Mouse (Mus musculus) lung, embryonic 15.5 days (tissue): ENCODE measurements around the gene Fzd4. TPM values are rescaled to one million over a fixed set of nuclear protein-coding genes. Genes with fewer than 3 reads are reported as not detected.

Experiments
- ATAC-seq: fragments of 200-750 bp; cut with Nextera tagmentation; 2 replicates; pipeline ENCODE4 v1.8.0; 2017; ENCODE audit warnings: moderate number of reproducible peaks, borderline replicate concordance; ENCODE audit not compliant: low FRiP score, low TSS enrichment; ENCODE audit errors: extremely low read depth
- H3K27ac ChIP-seq: fragments of 300-500 bp; sonication (generic); 2 replicates; pipeline ENCODE4 v1.5.1; 2015; ENCODE audit warnings: moderate library complexity, mild to moderate bottlenecking, inconsistent platforms
- H3K27me3 ChIP-seq: fragments of 300-500 bp; sonication (generic); 2 replicates; pipeline ENCODE4 v1.6.1; 2015; ENCODE audit warnings: inconsistent platforms
- H3K36me3 ChIP-seq: fragments of 300-500 bp; sonication (generic); 2 replicates; pipeline ENCODE4 v1.6.1; 2015; ENCODE audit warnings: inconsistent platforms
- H3K4me1 ChIP-seq: fragments of 300-500 bp; sonication (generic); 2 replicates; pipeline ENCODE4 v1.6.1; 2015; ENCODE audit warnings: inconsistent platforms
- H3K4me2 ChIP-seq: fragments of 300-500 bp; sonication (generic); 2 replicates; pipeline ENCODE4 v1.6.1; 2015; ENCODE audit warnings: inconsistent platforms, mild to moderate bottlenecking, moderate library complexity
- H3K4me3 ChIP-seq: fragments of 300-500 bp; sonication (generic); 2 replicates; pipeline ENCODE4 v1.5.1; 2015; ENCODE audit warnings: mild to moderate bottlenecking, inconsistent platforms
- H3K9ac ChIP-seq: fragments of 300-500 bp; sonication (generic); 2 replicates; pipeline ENCODE4 v1.6.1; 2015; ENCODE audit warnings: inconsistent platforms
- H3K9me3 ChIP-seq: fragments of 300-500 bp; sonication (generic); 2 replicates; pipeline ENCODE4 v1.6.1; 2016; ENCODE audit warnings: inconsistent platforms
- WGBS: fragments of 180-500 bp; shearing (Covaris S2); methylation state at CpG from one replicate; pipeline ENCODE4 v1.1.7; 2015; 5-methylcytosine and 5-hydroxymethylcytosine counted together
- polyA plus RNA-seq: library from polyadenylated mRNA; unstranded; fragments of >200 nt; fragmentation: Nextera tagmentation; extraction: Ambion mirVana; gene quantifications from 2 replicates; pipeline ENCODE4 v1.2.1, GENCODE M21; 2015

Gene Fzd4
- polyA plus RNA-seq, 1 experiment from 2014 or later: 13.1 TPM

DNA sequence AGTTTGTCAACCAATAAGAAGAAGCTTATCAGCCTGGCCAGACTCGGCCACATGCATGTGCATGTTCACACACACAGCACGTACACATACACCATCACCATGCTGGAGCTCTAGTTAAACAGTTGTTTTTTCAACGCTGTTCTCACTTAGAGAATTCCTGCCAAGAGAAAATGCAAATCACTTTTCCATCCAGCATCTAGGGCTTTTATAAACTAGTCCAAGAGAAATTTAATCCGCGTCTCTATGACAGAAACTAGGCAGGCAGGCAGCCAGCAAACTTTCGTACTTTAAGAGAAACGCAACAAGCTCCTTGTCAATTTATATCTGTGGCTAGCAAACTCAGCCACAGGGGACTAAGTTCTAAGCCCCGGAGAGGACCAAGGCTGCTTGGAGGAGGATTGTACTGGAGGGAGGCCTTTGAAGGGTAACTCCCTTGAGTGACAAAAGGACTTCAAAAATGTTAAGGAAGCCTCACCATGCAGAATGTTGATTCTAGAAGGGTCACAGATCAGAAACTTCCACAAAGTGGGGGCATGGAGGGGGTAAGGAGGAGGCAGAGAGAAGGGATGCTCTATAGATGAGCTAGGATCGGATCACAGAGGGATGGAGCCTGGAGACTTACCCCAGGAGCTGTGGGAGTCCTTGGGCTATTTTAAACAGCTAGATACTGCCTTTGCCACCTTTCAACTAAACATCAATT is 29.2 kb downstream of the Fzd4 start:
- Histone ChIP-seq H3K9me3 (no peaks in the 10 kb centered on the region), H3K4me2 (no peak overlapping the region), H3K27me3 (no peaks in the 10 kb centered on the region), H3K4me3 (no peak overlapping the region), H3K9ac (no peak overlapping the region), H3K36me3 (no peaks in the 10 kb centered on the region), H3K4me1 (peaks cover 11% of the 10 kb centered on the region), H3K27ac (peak overlapping the region; percentile 20; the same call in 1 of the 2 replicates)
- ATAC-seq: peak; percentile 49; the same call in 1 of the 2 replicates
- WGBS: 50% methylated on average over 9 of the region's 9 CpGs

DNA sequence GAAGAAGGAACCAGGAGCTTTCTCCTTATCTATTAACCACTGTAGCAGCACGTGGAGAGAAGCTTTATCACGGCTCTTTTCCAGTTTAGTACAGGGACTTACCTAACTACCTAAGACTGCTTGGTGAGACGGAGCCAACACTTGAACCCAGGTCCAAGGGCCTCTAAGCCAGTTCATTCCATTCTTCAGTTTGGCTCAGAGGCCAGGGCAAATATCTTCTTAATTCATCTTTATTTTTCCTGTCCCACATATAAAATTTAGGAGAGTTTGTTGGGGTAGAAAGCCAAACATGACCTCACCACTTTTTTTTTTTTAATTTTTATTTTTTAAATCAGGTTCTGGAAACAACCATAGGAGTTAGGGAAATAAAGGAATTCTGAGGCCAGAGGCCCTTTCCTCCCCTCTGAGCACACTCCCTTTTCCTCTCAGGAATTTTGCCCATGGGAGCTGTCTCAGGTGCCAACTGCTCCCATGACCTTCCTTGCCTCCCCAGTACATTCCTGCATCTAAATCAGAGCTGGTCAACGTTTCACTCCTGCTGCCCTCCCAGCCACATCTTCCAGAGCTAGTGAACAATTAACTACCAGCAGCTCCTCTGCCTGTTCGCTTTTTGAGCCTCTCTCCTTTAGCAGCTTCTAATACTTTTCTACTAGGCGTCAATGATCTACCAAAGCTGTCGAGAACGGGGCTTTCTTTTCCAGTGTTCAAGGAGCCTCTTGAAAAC is 29.9 kb downstream of the Fzd4 start:
- peaks cover 11% of the 10 kb centered on the region for H3K4me1 ChIP-seq
- no peak overlapping the region for H3K9ac ChIP-seq
- 32% methylated on average over 8 of the region's 8 CpGs for WGBS
- no peak overlapping the region for H3K4me2 ChIP-seq
- ATAC-seq: no peak
- no peaks in the 10 kb centered on the region for H3K27me3 ChIP-seq
- H3K4me3 ChIP-seq: no peak overlapping the region
- peak overlapping the region; percentile 5; the same call in 1 of the 2 replicates for H3K27ac ChIP-seq
- no peaks in the 10 kb centered on the region for H3K36me3 ChIP-seq
- H3K9me3 ChIP-seq: no peaks in the 10 kb centered on the region

DNA sequence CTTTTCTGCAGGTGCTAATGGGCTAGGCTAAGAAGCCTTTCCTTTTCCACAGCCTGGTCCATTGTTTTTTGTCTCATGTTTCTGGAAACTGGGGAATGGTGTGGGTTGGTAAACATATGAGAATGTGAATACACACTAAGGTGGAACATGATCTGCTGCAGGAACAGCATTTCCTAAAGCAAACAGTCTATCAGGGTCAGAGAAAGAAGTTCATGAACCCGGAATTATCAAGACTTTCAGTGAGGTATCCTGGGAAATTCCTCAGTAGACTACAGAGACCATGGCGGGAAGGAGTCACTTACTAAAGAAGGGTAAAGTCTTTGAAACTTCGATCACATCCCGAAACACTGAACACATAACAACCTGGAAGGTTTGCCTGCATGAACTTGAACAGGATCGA is 32.2 kb downstream of the Fzd4 start:
- 69% methylated on average over 5 of the region's 5 CpGs for WGBS
- Histone ChIP-seq H3K27ac (no peak overlapping the region; the same call in 1 of the 2 replicates), H3K4me2 (no peak overlapping the region), H3K4me1 (peaks cover 11% of the 10 kb centered on the region), H3K36me3 (no peaks in the 10 kb centered on the region), H3K27me3 (no peaks in the 10 kb centered on the region), H3K9ac (no peak overlapping the region), H3K4me3 (no peak overlapping the region), H3K9me3 (no peaks in the 10 kb centered on the region)
- ATAC-seq: no peak

DNA sequence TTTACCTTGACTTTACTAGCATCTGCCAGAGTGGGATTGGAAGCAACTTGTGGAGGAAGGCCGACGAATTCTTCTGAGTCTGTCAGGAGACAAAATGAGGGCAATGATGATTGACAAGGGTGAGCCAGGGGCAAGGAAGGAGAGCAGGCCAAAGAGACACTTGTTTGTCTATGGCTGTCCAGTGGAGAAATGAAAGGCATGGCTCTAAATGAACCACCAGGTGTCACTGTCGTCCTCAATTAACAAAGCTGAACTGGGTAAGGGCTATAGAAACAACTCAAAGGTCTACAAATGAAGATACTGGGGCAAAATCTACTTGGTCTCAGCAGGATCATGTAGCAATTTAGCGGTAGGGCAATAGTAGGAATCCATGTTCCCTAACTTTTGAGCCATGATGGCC is 33.4 kb downstream of the Fzd4 start:
- Histone ChIP-seq H3K27me3 (no peaks in the 10 kb centered on the region), H3K4me1 (peaks cover 11% of the 10 kb centered on the region), H3K4me3 (no peak overlapping the region), H3K27ac (no peak overlapping the region), H3K9ac (no peak overlapping the region), H3K9me3 (no peaks in the 10 kb centered on the region), H3K36me3 (no peaks in the 10 kb centered on the region), H3K4me2 (no peak overlapping the region)
- ATAC-seq: no peak
- 37% methylated on average over 4 of the region's 4 CpGs for WGBS

DNA sequence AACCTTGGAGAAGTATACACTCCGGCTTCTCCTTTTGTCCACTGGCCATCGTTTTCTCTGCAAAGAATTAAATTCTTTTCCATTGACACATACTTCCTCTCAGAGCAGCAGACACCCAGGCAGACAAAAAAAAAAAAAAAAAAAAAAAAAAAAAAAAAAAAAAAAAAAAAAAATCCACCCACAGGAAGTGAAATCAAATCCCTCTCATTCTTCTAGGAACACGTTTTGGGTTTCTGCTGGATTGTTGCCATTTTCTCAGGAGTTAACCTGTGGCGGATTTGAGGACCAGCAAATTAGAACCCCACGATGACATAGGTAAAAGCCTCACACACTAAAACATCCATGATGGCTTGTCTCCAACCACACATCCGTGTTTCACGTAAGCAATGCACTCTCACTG is 37.1 kb downstream of the Fzd4 start:
- no peak for ATAC-seq
- H3K36me3 ChIP-seq: no peaks in the 10 kb centered on the region
- no peaks in the 10 kb centered on the region for H3K9me3 ChIP-seq
- no peak overlapping the region for H3K9ac ChIP-seq
- no peaks in the 10 kb centered on the region for H3K4me1 ChIP-seq
- no peaks in the 10 kb centered on the region for H3K27me3 ChIP-seq
- H3K4me3 ChIP-seq: no peak overlapping the region
- no peak overlapping the region for H3K27ac ChIP-seq
- H3K4me2 ChIP-seq: no peak overlapping the region
- 55% methylated on average over 7 of the region's 7 CpGs for WGBS

DNA sequence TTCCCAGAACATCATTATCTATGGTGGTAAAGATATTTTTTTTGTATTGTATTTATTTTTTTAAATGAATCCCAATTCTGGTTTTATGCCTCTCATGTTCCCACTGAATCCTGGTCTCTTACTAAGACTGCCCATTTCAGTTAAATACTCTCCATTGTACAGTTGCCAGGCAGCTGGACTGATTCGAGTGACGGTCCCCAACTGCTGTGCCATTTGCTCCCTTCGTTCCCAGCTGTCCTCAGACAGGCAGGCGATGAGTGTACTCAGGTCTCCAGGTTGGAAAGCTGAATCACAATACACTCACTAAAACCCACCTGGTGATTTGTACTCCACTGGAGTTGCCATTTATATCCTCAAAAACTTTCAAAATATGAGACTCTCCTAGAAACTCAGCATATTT is 38.1 kb downstream of the Fzd4 start:
- H3K4me3 ChIP-seq: no peak overlapping the region
- no peaks in the 10 kb centered on the region for H3K27me3 ChIP-seq
- no peak overlapping the region for H3K27ac ChIP-seq
- H3K4me1 ChIP-seq: no peaks in the 10 kb centered on the region
- H3K9ac ChIP-seq: no peak overlapping the region
- no peak for ATAC-seq
- no peak overlapping the region for H3K4me2 ChIP-seq
- 56% methylated on average over 4 of the region's 4 CpGs for WGBS
- no peaks in the 10 kb centered on the region for H3K9me3 ChIP-seq
- no peaks in the 10 kb centered on the region for H3K36me3 ChIP-seq

DNA sequence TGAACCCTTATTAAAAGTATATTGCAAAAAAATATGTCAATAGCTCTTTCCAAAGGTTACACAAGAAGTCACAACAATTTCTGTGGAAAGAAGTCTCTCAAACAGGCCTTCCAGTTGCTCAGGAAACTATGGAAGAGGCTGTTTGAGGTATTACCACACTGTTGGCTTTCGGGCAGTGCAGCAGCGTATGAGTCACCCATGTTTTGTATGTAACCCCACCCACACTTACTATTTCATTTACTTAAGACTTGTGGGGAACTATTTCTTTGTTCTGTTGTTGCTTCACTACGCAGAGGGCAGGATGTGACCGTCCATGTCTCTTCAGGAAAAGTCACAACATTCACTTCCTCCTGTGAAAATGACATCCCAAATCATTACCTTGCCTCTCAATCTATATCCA is 41.0 kb downstream of the Fzd4 start:
- WGBS: 66% methylated on average over 4 of the region's 4 CpGs
- Histone ChIP-seq H3K9me3 (no peaks in the 10 kb centered on the region), H3K9ac (no peak overlapping the region), H3K4me3 (no peak overlapping the region), H3K4me2 (no peak overlapping the region), H3K27me3 (no peaks in the 10 kb centered on the region), H3K27ac (no peak overlapping the region), H3K36me3 (no peaks in the 10 kb centered on the region), H3K4me1 (no peaks in the 10 kb centered on the region)
- no peak for ATAC-seq

DNA sequence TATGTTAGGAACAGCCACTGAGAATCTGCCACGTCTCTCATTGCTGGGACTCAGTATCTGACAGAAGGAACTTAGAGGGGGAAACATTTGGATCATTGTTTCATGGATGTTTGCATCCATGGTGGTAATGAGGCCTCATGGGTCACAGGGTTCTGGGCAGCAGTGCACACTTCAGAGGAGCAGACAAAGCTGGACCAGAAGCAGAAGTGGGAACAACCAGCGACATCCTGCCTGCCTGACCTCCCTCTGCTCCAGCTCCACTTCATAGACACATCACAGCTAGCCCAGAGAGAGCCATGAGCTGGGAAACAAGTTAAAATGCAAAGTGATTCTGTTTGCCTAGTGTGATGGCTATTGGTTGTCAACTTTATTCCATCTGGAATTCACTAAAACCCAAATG is 46.2 kb downstream of the Fzd4 start:
- Histone ChIP-seq H3K4me2 (no peak overlapping the region), H3K4me3 (no peak overlapping the region), H3K4me1 (no peaks in the 10 kb centered on the region), H3K27ac (no peak overlapping the region), H3K36me3 (no peaks in the 10 kb centered on the region), H3K27me3 (no peaks in the 10 kb centered on the region), H3K9me3 (no peaks in the 10 kb centered on the region), H3K9ac (no peak overlapping the region)
- 56% methylated on average over 2 of the region's 2 CpGs for WGBS
- no peak for ATAC-seq

DNA sequence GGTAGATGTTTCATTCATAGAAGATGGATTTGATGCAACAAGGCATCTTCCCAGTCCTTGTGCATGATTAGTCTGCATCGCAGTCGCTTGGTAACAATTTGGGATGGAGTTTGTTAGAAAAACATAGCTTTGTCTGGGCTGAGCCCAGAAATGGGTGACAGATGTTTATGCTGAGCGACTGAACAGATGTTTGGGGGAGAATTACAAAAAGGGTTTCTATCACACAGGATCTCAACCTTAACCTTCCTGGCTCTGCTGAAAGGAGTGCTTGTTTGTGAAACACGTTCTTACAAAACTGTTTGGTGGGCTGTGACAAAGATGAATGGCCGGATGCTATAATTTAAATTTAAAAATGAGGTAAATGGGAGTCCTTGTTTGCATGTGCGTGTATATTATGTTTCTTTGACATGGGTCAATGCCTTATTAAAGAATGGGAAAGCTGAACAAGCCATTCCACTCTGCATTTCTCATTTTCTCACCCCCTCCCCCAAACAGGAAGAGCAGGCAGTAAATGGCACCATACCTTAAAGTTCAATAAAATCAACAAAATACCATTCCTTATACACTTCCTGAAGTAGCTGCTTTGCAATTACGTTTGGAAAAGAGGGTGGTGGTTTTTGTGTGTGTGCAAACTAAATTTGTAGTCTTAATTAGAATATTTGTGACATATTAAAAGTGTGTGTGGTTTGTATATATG is 52.4 kb downstream of the Fzd4 start:
- no peak overlapping the region for H3K9ac ChIP-seq
- no peaks in the 10 kb centered on the region for H3K9me3 ChIP-seq
- no peak overlapping the region for H3K4me3 ChIP-seq
- H3K36me3 ChIP-seq: no peaks in the 10 kb centered on the region
- ATAC-seq: peak; percentile 42; the same call in 1 of the 2 replicates
- H3K27ac ChIP-seq: no peak overlapping the region
- WGBS: 27% methylated on average over 7 of the region's 7 CpGs
- H3K4me1 ChIP-seq: peaks cover 5% of the 10 kb centered on the region; the same call in 1 of the 2 replicates
- no peaks in the 10 kb centered on the region for H3K27me3 ChIP-seq
- H3K4me2 ChIP-seq: no peak overlapping the region

DNA sequence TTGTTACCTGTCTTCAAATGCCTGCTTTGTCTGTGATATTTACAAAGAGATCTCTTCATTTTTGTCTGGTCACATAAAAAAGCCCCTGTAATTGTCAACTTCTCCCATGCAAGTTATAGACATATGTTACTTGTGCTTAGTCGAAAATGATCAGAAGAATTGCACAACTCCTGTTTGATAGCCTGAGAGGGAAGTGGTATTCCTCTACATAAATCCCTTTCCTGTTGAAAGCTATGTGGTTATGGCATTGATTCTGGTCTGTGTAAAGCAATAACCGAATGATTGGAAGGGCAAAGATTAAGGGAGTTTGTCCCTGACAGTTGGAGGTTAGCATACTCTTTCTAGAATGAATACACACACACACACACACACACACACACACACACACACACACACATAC is 55.5 kb downstream of the Fzd4 start:
- no peak overlapping the region for H3K27ac ChIP-seq
- no peaks in the 10 kb centered on the region for H3K27me3 ChIP-seq
- H3K4me2 ChIP-seq: no peak overlapping the region
- no peak overlapping the region for H3K4me3 ChIP-seq
- H3K4me1 ChIP-seq: peaks cover 5% of the 10 kb centered on the region; the same call in 1 of the 2 replicates
- no peaks in the 10 kb centered on the region for H3K36me3 ChIP-seq
- 77% methylated on average over 2 of the region's 2 CpGs for WGBS
- ATAC-seq: no peak
- H3K9ac ChIP-seq: no peak overlapping the region
- H3K9me3 ChIP-seq: no peaks in the 10 kb centered on the region

DNA sequence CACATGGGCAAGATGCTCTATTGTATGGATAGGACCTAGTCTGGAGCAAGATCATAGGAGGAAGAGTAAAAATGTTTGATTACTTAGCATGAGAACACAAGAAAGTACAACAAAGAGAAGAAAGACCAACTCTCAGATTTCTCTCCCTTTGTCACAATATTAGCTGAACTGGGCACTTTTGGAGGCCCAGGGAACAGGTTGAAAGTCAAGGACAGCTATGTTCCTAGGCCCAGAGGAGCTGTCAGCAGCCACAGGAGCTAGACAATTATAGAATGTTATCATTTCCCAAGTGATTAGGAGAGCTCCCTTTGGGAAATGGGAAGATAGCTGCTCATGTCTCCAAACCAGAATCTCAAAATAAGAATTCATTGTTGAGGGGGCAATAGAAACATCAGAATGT is 56.8 kb downstream of the Fzd4 start:
- H3K27me3 ChIP-seq: no peaks in the 10 kb centered on the region
- H3K36me3 ChIP-seq: no peaks in the 10 kb centered on the region
- H3K27ac ChIP-seq: no peak overlapping the region
- no peak for ATAC-seq
- no peak overlapping the region for H3K9ac ChIP-seq
- peaks cover 5% of the 10 kb centered on the region; the same call in 1 of the 2 replicates for H3K4me1 ChIP-seq
- H3K4me2 ChIP-seq: no peak overlapping the region
- H3K4me3 ChIP-seq: no peak overlapping the region
- H3K9me3 ChIP-seq: no peaks in the 10 kb centered on the region

DNA sequence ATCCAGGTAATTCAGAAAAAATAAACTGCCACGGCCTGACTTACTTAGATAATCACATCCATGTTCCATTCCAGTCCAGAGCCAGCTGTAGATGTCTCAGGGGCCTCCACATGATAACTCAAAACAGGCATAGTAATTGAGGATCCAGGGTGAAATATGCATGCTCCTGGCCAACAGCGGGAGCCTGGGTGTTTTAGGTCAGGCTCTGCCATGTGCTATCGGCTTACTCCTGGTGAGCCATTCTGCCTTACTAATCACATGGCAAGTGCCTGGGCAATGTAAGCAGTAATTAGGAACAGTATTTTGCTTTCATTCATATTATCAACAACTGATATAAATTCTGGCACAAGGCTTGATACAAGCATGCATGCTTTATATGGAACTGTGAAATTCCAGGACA is 57.2 kb downstream of the Fzd4 start:
- no peak for ATAC-seq
- Histone ChIP-seq H3K4me3 (no peak overlapping the region), H3K27ac (no peak overlapping the region), H3K36me3 (no peaks in the 10 kb centered on the region), H3K4me1 (peaks cover 5% of the 10 kb centered on the region; the same call in 1 of the 2 replicates), H3K4me2 (no peak overlapping the region), H3K27me3 (no peaks in the 10 kb centered on the region), H3K9ac (no peak overlapping the region), H3K9me3 (no peaks in the 10 kb centered on the region)
- WGBS: 65% methylated on average over 3 of the region's 3 CpGs
